Mouse (Mus musculus): Measurements from ENCODE around the gene Styxl1. TPM values are rescaled to one million over a fixed set of nuclear protein-coding genes. Genes with fewer than 3 reads are reported as not detected.

Gene Styxl1
- total RNA-seq, 2 experiments from 2014 or later = not detected

GRCm38 (mm10) chr5:135776546-135776945 lies 1.6 kb downstream of the Styxl1 start:
- ATAC-seq (replicated peaks; ENCODE audit: low FRiP score, poor library complexity, severe bottlenecking) = no peak

GRCm38 (mm10) chr5:135772519-135772918 lies 5.7 kb downstream of the Styxl1 start:
- ATAC-seq (replicated peaks; ENCODE audit: low FRiP score, poor library complexity, severe bottlenecking) = no peak

GRCm38 (mm10) chr5:135764971-135765370 lies 13.2 kb downstream of the Styxl1 start:
- no peak for ATAC-seq (replicated peaks; ENCODE audit: low FRiP score, poor library complexity, severe bottlenecking)

GRCm38 (mm10) chr5:135763526-135763925 lies 14.7 kb downstream of the Styxl1 start:
- peak; percentile 54; the same call in 1 of the 2 replicates for ATAC-seq (replicated peaks; ENCODE audit: low FRiP score, poor library complexity, severe bottlenecking)

GRCm38 (mm10) chr5:135761881-135762280 lies 16.3 kb downstream of the Styxl1 start:
- ATAC-seq (replicated peaks; ENCODE audit: low FRiP score, poor library complexity, severe bottlenecking) = no peak

- no peak for ATAC-seq (replicated peaks; ENCODE audit: low FRiP score, poor library complexity, severe bottlenecking)
Measured at GRCm38 (mm10) chr5:135751595-135751994, 26.6 kb downstream of the Styxl1 start.

- no peak for ATAC-seq (replicated peaks; ENCODE audit: low FRiP score, poor library complexity, severe bottlenecking)
Measured at GRCm38 (mm10) chr5:135751041-135751440, 27.1 kb downstream of the Styxl1 start.

GRCm38 (mm10) chr5:135744742-135745141 lies 33.4 kb downstream of the Styxl1 start:
- ATAC-seq (replicated peaks; ENCODE audit: low FRiP score, poor library complexity, severe bottlenecking) = no peak

- peak; percentile 98 for ATAC-seq (replicated peaks; ENCODE audit: low FRiP score, poor library complexity, severe bottlenecking)
Measured at GRCm38 (mm10) chr5:135743741-135744609, 34.2 kb downstream of the Styxl1 start, which contains the start of gene Tmem120a. Tmem120a (minus strand) TSS chr5:135744448.

- ATAC-seq (replicated peaks; ENCODE audit: low FRiP score, poor library complexity, severe bottlenecking) = no peak
Measured at GRCm38 (mm10) chr5:135742941-135743740, 35.0 kb downstream of the Styxl1 start.

- ATAC-seq (replicated peaks; ENCODE audit: low FRiP score, poor library complexity, severe bottlenecking) = no peak
Measured at GRCm38 (mm10) chr5:135742156-135742555, 36.0 kb downstream of the Styxl1 start.

GRCm38 (mm10) chr5:135738266-135738665 lies 39.9 kb downstream of the Styxl1 start:
- ATAC-seq (replicated peaks; ENCODE audit: low FRiP score, poor library complexity, severe bottlenecking) = no peak

- ATAC-seq (replicated peaks; ENCODE audit: low FRiP score, poor library complexity, severe bottlenecking) = no peak
Measured at GRCm38 (mm10) chr5:135737154-135737553, 41.0 kb downstream of the Styxl1 start.

- ATAC-seq (replicated peaks; ENCODE audit: low FRiP score, poor library complexity, severe bottlenecking) = no peak
Measured at GRCm38 (mm10) chr5:135736544-135736943, 41.6 kb downstream of the Styxl1 start.

- no peak for ATAC-seq (replicated peaks; ENCODE audit: low FRiP score, poor library complexity, severe bottlenecking)
Measured at GRCm38 (mm10) chr5:135735741-135736140, 42.4 kb downstream of the Styxl1 start.

- ATAC-seq (replicated peaks; ENCODE audit: low FRiP score, poor library complexity, severe bottlenecking) = no peak
Measured at GRCm38 (mm10) chr5:135734057-135734680, 44.0 kb downstream of the Styxl1 start.

- no peak for ATAC-seq (replicated peaks; ENCODE audit: low FRiP score, poor library complexity, severe bottlenecking)
Measured at GRCm38 (mm10) chr5:135733071-135733470, 45.1 kb downstream of the Styxl1 start.

GRCm38 (mm10) chr5:135731322-135731721 lies 46.9 kb downstream of the Styxl1 start:
- no peak for ATAC-seq (replicated peaks; ENCODE audit: low FRiP score, poor library complexity, severe bottlenecking)

GRCm38 (mm10) chr5:135730916-135731315 lies 47.3 kb downstream of the Styxl1 start:
- no peak for ATAC-seq (replicated peaks; ENCODE audit: low FRiP score, poor library complexity, severe bottlenecking)

- no peak for ATAC-seq (replicated peaks; ENCODE audit: low FRiP score, poor library complexity, severe bottlenecking)
Measured at GRCm38 (mm10) chr5:135730278-135730677, 47.9 kb downstream of the Styxl1 start.

Measured in erythroblast, adult 5-6 weeks (primary cell).